ENCODE assay signal across 12 mouse cellular contexts in the genomic region with DNA sequence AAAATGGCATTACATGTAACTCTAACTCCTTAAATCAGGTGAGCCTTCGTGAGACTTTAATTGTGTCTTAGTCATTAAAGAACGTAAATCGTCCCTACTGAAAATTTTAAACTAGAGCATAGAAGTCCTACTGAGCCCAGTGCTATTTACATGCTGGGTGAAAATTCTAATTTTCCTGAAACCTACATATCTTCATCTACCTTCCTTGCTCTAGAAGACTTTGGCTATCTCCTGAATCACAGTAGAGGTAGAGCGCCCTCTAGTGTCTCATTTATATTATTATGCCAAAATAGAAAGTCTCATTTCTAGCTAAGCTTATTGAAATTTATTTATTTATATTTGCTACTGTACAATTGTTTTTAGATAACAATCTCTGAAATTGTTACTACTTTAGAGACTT. TPM values are rescaled to one million over a fixed set of nuclear protein-coding genes. Genes with fewer than 3 reads are reported as not detected.
DNase-seq lines count a peak whose midpoint lies in the region; ATAC-seq lines count a peak whose summit lies in the region.
"Had no signal": no experiment of that assay in that cellular context is flagged by ENCODE, and none has a peak within 500 bp of the region (broad histone marks: within the 10 kb centered on the region; RNA-seq: fewer than 3 reads in every experiment).

No protein-coding gene starts in this region.

- H3K4me3 ChIP-seq in kidney, embryonic 15.5 days (replicated peaks) = no peak overlapping the region
- H3K4me3 ChIP-seq: neural tube, embryonic 12.5 days had no signal

- H3K36me3 ChIP-seq in kidney, embryonic 15.5 days = no peaks in the 10 kb centered on the region
- H3K36me3 ChIP-seq: neural tube, embryonic 12.5 days had no signal

- no peaks in the 10 kb centered on the region for H3K27me3 ChIP-seq in kidney, embryonic 15.5 days
- H3K27me3 ChIP-seq: neural tube, embryonic 12.5 days had no signal

- no peak overlapping the region for H3K4me2 ChIP-seq in kidney, embryonic 15.5 days
- H3K4me2 ChIP-seq: neural tube, embryonic 12.5 days had no signal

- H3K9ac ChIP-seq in kidney, embryonic 15.5 days = no peak overlapping the region
- H3K9ac ChIP-seq: neural tube, embryonic 12.5 days had no signal

- 53% methylated on average over 4 of the region's 4 CpGs for WGBS in kidney, embryonic 15.5 days

- H3K27ac ChIP-seq in kidney, embryonic 15.5 days = no peak overlapping the region
- H3K27ac ChIP-seq: neural tube, embryonic 12.5 days had no signal

- peak; percentile 53 for DNase-seq in CD4-positive, CD25-positive, alpha-beta regulatory T cell, adult 2 months (ENCODE audit: low read depth, low spot score)
- peak; percentile 6 for DNase-seq in kidney, postnatal 14 days
- DNase-seq in MEL-GATA-1-ER (ENCODE audit: extremely low read depth, low read depth) = peak; percentile 41
- peak; percentile 36 for DNase-seq in forelimb bud, embryonic 11.5 days (ENCODE audit: low read depth, low spot score)
- no peak for DNase-seq in thymus, postnatal 25 days
- no peak for DNase-seq in layer of hippocampus, adult 8-10 months (ENCODE audit: low spot score in 2 of 2)
- DNase-seq: cerebellum, postnatal 25 days had no signal

- H3K4me1 ChIP-seq in kidney, embryonic 15.5 days = 0 out of 2 replicates have a peak, but pooled peaks cover 4% of the 10 kb centered on the region
- H3K4me1 ChIP-seq: neural tube, embryonic 12.5 days had no signal

- no peak for ATAC-seq in CD4-positive, CD25-positive, alpha-beta regulatory T cell, adult 4 months
- no peak for ATAC-seq in kidney, embryonic 15.5 days (replicated peaks; ENCODE audit: low FRiP score)

- no peaks in the 10 kb centered on the region for H3K9me3 ChIP-seq in kidney, embryonic 15.5 days (replicated peaks)
- H3K9me3 ChIP-seq: neural tube, embryonic 12.5 days had no signal

RNA-seq across cellular contexts. Expression of gene Prdx6b, which starts 24.2 kb away (rescaled TPM):
- polyA plus RNA-seq in CD4-positive, CD25-positive, alpha-beta regulatory T cell, adult 4 months (2017; shearing (Covaris generic)) = not detected
- not detected in 2 replicates for polyA plus RNA-seq in kidney, embryonic 15.5 days (2015; fragmentation: Nextera tagmentation; extraction: Ambion mirVana)
- not detected for total RNA-seq in layer of hippocampus, adult 8-10 months (2022)
- total RNA-seq: heart, adult 18-20 months; layer of hippocampus, postnatal 14 days had no signal
- polyA plus RNA-seq: neural tube, embryonic 12.5 days had no signal

RNA-seq across cellular contexts. Expression of gene Dnajc10, which starts 47.2 kb away (rescaled TPM):
- polyA plus RNA-seq in CD4-positive, CD25-positive, alpha-beta regulatory T cell, adult 4 months (2017; shearing (Covaris generic)) = 10 to 100 TPM; 41.4 to 48.8 TPM
- 87.9 and 88.4 TPM in 2 replicates for polyA plus RNA-seq in kidney, embryonic 15.5 days (2015; fragmentation: Nextera tagmentation; extraction: Ambion mirVana)
- 10 to 100 TPM; 60.3 to 65.4 (median 63.2) TPM for total RNA-seq in layer of hippocampus, adult 8-10 months (2022)

Comparison
In these comparisons a context has a peak if more than half of its experiments do, and no peak if none do; other contexts are left out.
1. DNase-seq: peak in CD4-positive, CD25-positive, alpha-beta regulatory T cell, adult 2 months (single experiment), kidney, postnatal 14 days (single experiment), MEL-GATA-1-ER (single experiment) and forelimb bud, embryonic 11.5 days (single experiment); none in thymus, postnatal 25 days (single experiment) and layer of hippocampus, adult 8-10 months (0 of 2).